Mouse (Mus musculus): Measurements from ENCODE around the gene Rhbg.

GRCm38 (mm10) chr3:88226101-88226845, 28.2 kb downstream of the Rhbg start:
- TF ChIP-seq CTCF (conservative IDR thresholded peaks at IDR 0.05; ENCODE audit: insufficient read depth, insufficient read length, low read depth, low read length), result no peak
- TF ChIP-seq POLR2A (IDR thresholded peaks at IDR 0.05; ENCODE audit: low read depth, low read length), result no peak
